Mouse (Mus musculus) olfactory bulb, adult 2 months (tissue): Measurements from ENCODE around the gene Hpf1.
A peak's percentile ranks its signal among the peaks of the same experiment; 100 is the strongest.

Experiments
- CTCF ChIP-seq: fragments of 200-500 bp; IDR thresholded peaks from 2 replicates; pipeline ENCODE4 v1.5.1; 2012; ENCODE audit warnings: low read depth, mild to moderate bottlenecking, low read length, moderate library complexity; ENCODE audit not compliant: insufficient read depth
- POLR2A ChIP-seq: fragments of 200-500 bp; IDR thresholded peaks from 2 replicates; pipeline ENCODE4 v1.6.1; 2012; ENCODE audit warnings: mild to moderate bottlenecking, low read depth, low read length, moderate library complexity; ENCODE audit not compliant: insufficient read depth

DNA sequence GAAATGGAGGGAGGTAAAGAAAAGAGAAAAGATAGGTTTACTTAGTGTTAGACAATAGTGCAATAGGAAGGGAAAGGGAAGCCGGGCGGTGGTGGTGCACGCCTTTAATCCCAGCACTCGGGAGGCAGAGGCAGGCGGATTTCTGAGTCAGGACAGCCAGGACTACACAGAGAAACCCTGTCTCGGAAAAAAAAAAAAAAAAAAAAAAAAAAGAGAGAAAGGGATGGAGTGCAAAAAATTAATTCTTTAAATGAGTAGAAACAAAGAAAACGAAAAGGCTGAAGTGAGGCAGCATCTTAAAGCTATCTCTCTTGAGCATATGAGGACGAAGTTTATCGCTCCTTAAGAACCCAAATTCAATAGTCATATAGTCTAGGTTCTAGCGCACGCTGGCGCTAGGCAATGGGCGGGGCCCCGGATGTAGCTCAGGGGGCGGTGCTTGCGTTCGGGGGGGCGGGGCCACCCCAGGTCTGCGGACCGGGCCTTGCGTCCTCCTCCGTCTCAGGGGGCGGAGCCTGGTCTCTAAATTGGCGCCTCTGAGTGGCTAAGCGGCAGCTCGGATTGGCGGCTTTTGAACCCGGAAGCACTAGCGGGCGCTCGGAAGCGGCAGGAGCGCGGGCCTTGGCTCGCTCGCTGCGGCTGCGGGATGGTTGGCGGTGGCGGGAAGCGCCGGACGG lies at the start of gene Hpf1:
- TF ChIP-seq POLR2A (peak; percentile 74), CTCF (no peak)
